ENCODE assay signal across 1 mouse cellular context in the genomic region with DNA sequence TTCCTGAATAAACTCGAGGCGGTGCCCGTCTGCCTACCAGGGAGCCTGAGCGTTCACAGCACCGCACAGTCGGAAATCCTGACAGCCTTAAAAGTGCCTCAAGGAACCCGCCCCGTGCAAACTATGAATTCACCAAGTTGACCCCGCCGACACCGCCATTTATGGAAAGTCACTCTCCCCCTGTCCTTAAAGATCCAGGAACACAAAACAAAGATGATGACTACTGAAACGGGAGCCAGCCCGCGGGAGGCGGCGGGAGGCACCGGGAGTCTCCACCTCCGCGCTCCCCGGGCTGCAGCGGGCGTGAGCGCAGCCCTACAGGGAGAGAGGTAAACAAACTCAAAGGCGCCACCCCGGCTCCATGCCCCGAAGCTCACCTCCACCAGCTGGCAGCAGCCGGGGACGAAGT.
TF ChIP-seq lines count a peak whose summit lies in the region.

No protein-coding gene starts in this region.

TF ChIP-seq in CH12.LX, 34 proteins besides CTCF, POLR2A, EP300 and RAD21 (continued from another document):
- TF ChIP-seq MAZ (IDR thresholded peaks at IDR 0.05; ENCODE audit: low read depth, low read length) = no peak
- no peak for TF ChIP-seq ZNF384 (IDR thresholded peaks at IDR 0.05; ENCODE audit: low read depth, low read length)
- TF ChIP-seq PAX5 (IDR thresholded peaks at IDR 0.05; ENCODE audit: low read length) = no peak
- no peak for TF ChIP-seq MAX (IDR thresholded peaks at IDR 0.05; ENCODE audit: low read length)
- TF ChIP-seq MXI1 (IDR thresholded peaks at IDR 0.05; ENCODE audit: low read depth, low read length) = no peak
- TF ChIP-seq UBTF (IDR thresholded peaks at IDR 0.05; ENCODE audit: low read depth, low read length) = no peak
- no peak for TF ChIP-seq MAFK (IDR thresholded peaks at IDR 0.05; ENCODE audit: insufficient replicate concordance, low read length)
- no peak for TF ChIP-seq CHD2 (IDR thresholded peaks at IDR 0.05; ENCODE audit: low read length)
- TF ChIP-seq NELFE (IDR thresholded peaks at IDR 0.05; ENCODE audit: low read depth, low read length) = no peak
- no peak for TF ChIP-seq SIN3A (IDR thresholded peaks at IDR 0.05; ENCODE audit: low read length)
- no peak for TF ChIP-seq TBP (conservative IDR thresholded peaks at IDR 0.05; ENCODE audit: low read depth, low read length)
- no peak for TF ChIP-seq ELF1 (IDR thresholded peaks at IDR 0.05; ENCODE audit: low read depth, low read length)
